Mouse (Mus musculus) brown adipose tissue, adult 24 weeks (tissue): ENCODE results near the gene Krt24. TPM values are rescaled to one million over a fixed set of nuclear protein-coding genes. Genes with fewer than 3 reads are reported as not detected.

Experiments used
- H3K27ac ChIP-seq: fragments of 200-500 bp; replicated peaks from 2 replicates; pipeline ENCODE4 v1.5.1; 2012; ENCODE audit warnings: low read depth, mild to moderate bottlenecking, low read length
- H3K4me1 ChIP-seq: fragments of 200-500 bp; 2 replicates; pipeline ENCODE4 v1.6.1; 2012; ENCODE audit warnings: low read length, mixed read lengths; ENCODE audit not compliant: control insufficient read depth, insufficient read depth, insufficient read length
- H3K4me3 ChIP-seq: fragments of 200-500 bp; 2 replicates; pipeline ENCODE4 v1.5.1; 2012; ENCODE audit warnings: low read depth, mild to moderate bottlenecking, low read length, moderate library complexity; ENCODE audit not compliant: insufficient read depth
- polyA plus RNA-seq: library from polyadenylated mRNA; stranded (reverse); fragments of >200 nt; gene quantifications from 2 replicates; pipeline ENCODE4 v1.2.4, GENCODE M21; 2012; ENCODE audit not compliant: missing spikeins, insufficient read depth, insufficient read length

Krt24 gene
- polyA plus RNA-seq, 1 experiment, result not detected

DNA sequence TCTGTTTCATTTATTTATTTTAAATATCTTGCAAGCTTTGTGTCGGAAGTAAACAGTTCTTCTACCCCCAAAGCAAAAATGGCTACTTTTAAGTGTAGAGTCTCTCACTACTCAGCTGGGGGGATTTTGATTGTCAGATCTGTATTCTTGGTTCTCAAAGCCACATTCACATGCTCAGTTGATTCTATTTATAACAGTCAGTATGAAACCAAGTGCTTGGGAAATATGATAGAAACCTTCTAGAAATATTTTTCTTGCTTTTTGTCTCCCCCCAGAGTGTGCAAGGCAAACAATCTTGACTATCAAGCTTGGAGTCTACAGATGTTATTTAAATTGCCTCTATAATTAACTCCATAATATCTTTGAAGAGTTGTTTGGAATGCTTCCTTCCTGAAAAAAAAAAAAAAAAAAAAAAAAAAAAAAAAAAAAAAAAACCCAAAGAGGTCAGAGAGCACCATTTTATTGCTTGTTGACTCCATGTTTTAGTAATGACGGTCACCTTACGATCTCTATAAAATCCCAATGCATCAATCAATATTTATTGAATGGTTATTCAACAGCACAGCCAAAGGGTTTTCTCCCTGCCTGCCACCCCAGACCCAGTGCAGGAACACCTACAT, 41.8 kb downstream of the Krt24 start:
- Histone ChIP-seq H3K4me1 (no peaks in the 10 kb centered on the region), H3K4me3 (peak overlapping the region; percentile 58), H3K27ac (peak overlapping the region; percentile 89)

DNA sequence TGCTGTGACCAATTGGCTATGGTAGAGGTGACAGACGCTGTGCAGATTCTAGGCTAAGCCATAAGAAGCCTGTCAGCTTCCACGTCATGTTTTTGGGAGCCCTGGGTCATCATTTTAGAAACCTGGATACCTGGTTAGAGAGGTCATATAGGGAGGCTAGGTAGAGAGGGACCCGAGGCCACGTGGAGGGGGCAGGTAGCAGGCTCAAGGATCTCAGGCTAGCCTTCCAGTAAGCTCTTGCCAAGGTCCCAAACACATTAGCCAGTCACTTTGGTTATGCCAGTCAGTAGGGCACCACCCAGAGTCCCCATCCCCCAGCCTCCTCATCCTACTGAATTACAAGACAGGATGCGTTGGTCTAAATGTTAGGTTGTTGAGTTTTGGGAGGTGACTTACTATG, 43.0 kb downstream of the Krt24 start:
- H3K27ac ChIP-seq, result no peak overlapping the region
- no peaks in the 10 kb centered on the region for H3K4me1 ChIP-seq
- no peak overlapping the region for H3K4me3 ChIP-seq

DNA sequence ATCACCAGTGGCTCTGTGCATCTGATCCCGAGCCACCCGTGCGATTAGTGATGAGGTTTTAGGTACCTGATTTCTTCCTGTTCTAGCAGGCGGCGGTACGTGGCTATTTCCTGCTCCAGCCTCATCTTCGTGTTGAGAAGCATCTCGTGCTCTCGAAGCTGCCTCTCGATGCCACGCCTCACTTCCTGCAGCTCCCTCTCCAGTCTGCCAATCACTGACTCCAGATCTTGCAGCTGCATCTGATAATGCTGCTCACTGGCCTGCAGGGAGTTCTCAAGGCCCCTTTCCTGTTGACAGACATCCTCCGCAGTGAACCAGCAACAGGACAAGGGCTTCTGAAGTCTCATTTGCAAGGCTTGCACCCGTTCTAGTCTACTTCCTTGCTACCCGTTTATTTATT, 46.6 kb downstream of the Krt24 start:
- Histone ChIP-seq H3K4me3 (no peak overlapping the region), H3K27ac (no peak overlapping the region), H3K4me1 (no peaks in the 10 kb centered on the region)

DNA sequence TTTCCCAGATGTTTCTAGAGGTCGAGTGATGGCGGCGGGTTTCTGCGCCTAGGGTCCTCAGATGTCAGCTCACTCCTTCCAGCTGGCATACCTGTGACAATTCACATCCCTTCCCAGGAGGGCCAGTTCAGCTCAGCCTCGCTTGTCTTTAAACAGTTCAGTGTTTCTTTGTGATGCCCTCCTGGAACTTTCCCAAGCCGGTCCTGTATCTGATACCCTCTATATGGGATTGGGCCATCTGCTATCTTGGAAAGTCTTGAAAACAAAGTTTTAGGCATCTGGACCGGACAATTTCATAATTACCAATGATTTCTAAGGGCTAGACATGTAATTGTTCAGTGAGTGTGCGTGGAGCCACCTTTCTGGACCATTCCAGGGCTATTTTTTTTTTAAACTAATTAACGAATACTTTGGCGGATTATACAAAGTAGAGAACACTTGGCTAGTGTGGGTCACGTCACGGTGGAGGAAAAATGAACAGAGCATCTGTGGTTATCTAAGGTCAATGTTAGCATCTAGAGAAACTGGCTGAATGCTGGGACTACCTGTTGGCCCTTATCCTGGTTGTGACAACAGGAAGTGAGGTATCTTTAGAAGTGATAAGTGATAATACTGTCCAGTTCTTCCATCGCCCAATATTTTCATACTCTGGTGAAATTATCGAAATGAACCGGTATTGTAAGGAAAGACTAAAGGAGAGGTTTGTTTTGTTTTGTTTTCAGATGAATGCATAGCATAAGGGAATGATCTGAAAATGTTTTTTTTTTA, 53.8 kb downstream of the Krt24 start:
- Histone ChIP-seq H3K4me1 (no peaks in the 10 kb centered on the region), H3K4me3 (peak overlapping the region; percentile 100), H3K27ac (peak overlapping the region; percentile 85; the same call in 1 of the 2 replicates)

DNA sequence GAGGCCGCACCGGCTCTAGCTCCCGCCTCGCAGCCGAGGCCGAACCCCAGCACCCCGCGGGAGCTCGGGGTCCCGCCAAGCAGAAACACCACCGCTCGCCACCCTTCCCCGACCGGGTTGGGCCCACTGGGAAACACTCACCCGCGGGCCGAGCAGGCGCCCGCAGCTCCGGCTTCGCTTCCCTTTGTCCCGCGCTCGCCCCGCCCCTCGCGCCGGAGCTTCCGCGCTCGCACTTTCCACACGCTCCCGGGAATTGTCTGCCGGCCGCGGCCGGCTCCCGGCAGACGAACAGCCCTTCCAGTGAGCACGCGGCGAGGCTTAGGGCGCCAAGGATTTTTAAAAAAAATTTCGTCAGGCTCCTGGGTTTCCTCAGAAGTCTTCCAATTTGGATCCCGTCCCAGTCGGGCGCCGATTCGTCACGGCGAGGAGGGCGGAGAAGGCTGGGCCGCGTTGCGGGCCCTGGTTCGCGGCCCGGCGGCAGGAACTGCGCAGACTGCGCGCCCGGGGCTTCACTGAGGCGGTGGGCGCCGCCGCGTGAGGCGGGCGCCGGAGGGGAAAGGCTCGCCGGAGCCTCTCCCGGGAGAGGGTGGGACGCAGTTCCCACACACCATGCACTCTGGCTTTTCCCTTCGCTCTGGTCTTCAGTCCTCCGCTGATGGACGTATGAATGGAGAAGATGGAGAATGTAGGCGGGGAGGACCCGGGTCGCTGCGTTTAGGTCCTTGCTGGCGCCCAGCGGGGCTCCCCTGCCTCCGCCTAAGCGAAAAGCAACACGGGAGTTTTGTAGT, 54.6 kb downstream of the Krt24 start, which contains the start of gene Smarce1:
TSS of gene Smarce1 (minus strand) at position 757 of the 788 bp plus-strand sequence.
- Histone ChIP-seq H3K4me1 (no peaks in the 10 kb centered on the region), H3K27ac (peak within 1 kb of the TSS; percentile 85), H3K4me3 (peak within 1 kb of the TSS; percentile 100)

Other genes starting within 250 kb of the Krt24 start
- gene Igfbp4, start 244.0 kb downstream of the Krt24 start, polyA plus RNA-seq, result 63.5 and 77.4 TPM in 2 replicates
- not detected in 2 replicates for gene Tns4, start 196.0 kb downstream of the Krt24 start, polyA plus RNA-seq
- not detected in 2 replicates for gene Ccr7, start 130.2 kb downstream of the Krt24 start, polyA plus RNA-seq
- gene Smarce1, start 54.2 kb downstream of the Krt24 start, polyA plus RNA-seq, result 36.8 and 51.0 TPM in 2 replicates
- 1.2 and 1.8 TPM in 2 replicates for gene Krt222, start 41.2 kb downstream of the Krt24 start, polyA plus RNA-seq
- not detected in 2 replicates for gene Krt25, start 37.7 kb upstream of the Krt24 start, polyA plus RNA-seq
- not detected in 2 replicates for gene Krt26, start 52.7 kb upstream of the Krt24 start, polyA plus RNA-seq
- not detected in 2 replicates for gene Krt27, start 65.8 kb upstream of the Krt24 start, polyA plus RNA-seq
- gene Krt28, start 89.6 kb upstream of the Krt24 start, polyA plus RNA-seq, result not detected in 2 replicates
- 19.3 and 23.2 TPM in 2 replicates for gene Krt10, start 104.1 kb upstream of the Krt24 start, polyA plus RNA-seq
- gene Krt12, start 137.0 kb upstream of the Krt24 start, polyA plus RNA-seq, result not detected in 2 replicates
- gene Krt20, start 152.9 kb upstream of the Krt24 start, polyA plus RNA-seq, result not detected in 2 replicates
- not detected in 2 replicates for gene Krt23, start 207.9 kb upstream of the Krt24 start, polyA plus RNA-seq
- not detected in 2 replicates for gene Krt39, start 236.1 kb upstream of the Krt24 start, polyA plus RNA-seq